13 mouse cellular contexts compared by ENCODE assay signal in the genomic region with DNA sequence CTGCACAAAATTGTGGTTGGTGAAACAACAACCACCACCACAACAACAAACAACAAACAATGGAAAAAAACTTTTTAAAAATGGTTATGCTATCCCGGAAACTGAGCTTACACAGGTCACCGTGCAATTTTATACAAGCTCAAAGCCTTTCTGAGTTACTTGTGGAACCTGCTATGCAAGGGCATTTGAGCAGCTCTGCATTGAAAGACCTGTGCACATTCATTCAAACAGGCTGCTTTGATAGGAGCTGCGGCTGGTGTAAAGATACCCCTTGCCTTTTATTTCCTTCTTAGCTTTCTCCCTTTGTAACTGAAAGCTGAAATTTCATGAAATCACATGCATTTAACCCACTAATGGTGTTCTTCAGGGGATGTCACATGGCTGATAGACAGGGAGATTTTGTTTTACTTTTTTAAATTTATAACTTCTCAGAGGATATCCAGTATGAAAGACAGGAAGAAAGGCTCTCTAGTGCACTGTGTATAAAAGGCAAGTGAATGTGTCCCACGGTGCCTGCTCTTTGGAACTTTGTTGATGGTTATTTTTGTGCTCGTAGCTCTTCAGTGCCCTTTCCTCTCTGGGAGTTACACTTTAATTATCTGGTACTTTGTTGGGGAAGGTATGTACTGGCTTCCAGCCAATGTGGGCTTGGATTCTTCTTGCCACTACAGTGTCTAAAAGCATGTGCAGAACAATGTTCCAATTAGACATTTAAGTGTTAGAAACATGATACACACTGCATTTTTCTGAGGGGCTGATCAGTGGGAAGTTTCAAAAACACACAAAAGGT.
A peak's percentile ranks its signal among the peaks of the same experiment; 100 is the strongest.
DNase-seq lines count a peak whose midpoint lies in the region; ATAC-seq and TF ChIP-seq lines count a peak whose summit lies in the region.
"Had no signal": no experiment of that assay in that cellular context is flagged by ENCODE, and none has a peak within 500 bp of the region (broad histone marks: within the 10 kb centered on the region; RNA-seq: fewer than 3 reads in every experiment).

No protein-coding gene starts in this region.

- intact Hi-C loops in heart, postnatal 14 days (cut with DNase I): no loop called here

- H3K4me1 ChIP-seq in liver, embryonic 14.5 days (replicated peaks; ENCODE audit: control insufficient read depth in 2 of 2, insufficient read depth in 2 of 2, low read length in 1 of 2): no peaks in the 10 kb centered on the region; a peak in 1 of 4 replicates

- no peaks in the 10 kb centered on the region for H3K27me3 ChIP-seq in liver, embryonic 14.5 days (ENCODE audit: control insufficient read depth, insufficient read depth, low read length)
- H3K27me3 ChIP-seq: CH12.LX; limb, embryonic 12.5 days had no signal

- no peak overlapping the region for H3K9ac ChIP-seq in liver, embryonic 14.5 days (replicated peaks)
- H3K9ac ChIP-seq: hindbrain, embryonic 14.5 days; limb, embryonic 12.5 days had no signal

- no peaks in the 10 kb centered on the region for H3K9me3 ChIP-seq in liver, embryonic 14.5 days (ENCODE audit: control insufficient read depth, low read length)
- H3K9me3 ChIP-seq: limb, embryonic 12.5 days had no signal

- no peak for TF ChIP-seq CTCF in liver, embryonic 14.5 days (IDR thresholded peaks at IDR 0.05; ENCODE audit: low read depth)

- 40% methylated on average over 5 of the region's 5 CpGs for WGBS in liver, embryonic 14.5 days (ENCODE audit: insufficient replicate concordance)

- peak in 2 of 3 experiments; percentile 1 to 4 for DNase-seq in liver, embryonic 14.5 days (ENCODE audit: low read depth in 3 of 3, low spot score in 3 of 3)
- DNase-seq in liver: no peak
- DNase-seq in heart, adult 18-20 months: peak; percentile 33 to 65
- DNase-seq in heart, postnatal 14 days: peak; percentile 8 to 33
- DNase-seq in kidney, postnatal 25 days: peak; percentile 65 to 70
- no peak for DNase-seq in right cerebral cortex, postnatal 36 days (ENCODE audit: low spot score in 2 of 2)
- no peak for DNase-seq in right cerebral cortex, postnatal 4 days
- DNase-seq: cerebellum, adult 9-11 months; layer of hippocampus, adult 9-11 months had no signal

- H3K36me3 ChIP-seq in liver, embryonic 14.5 days (replicated peaks; ENCODE audit: control insufficient read depth, insufficient read depth, low read depth): no peaks in the 10 kb centered on the region
- H3K36me3 ChIP-seq: limb, embryonic 12.5 days had no signal

- TF ChIP-seq EP300 in liver, embryonic 14.5 days (IDR thresholded peaks at IDR 0.05; ENCODE audit: low read depth): no peak

- no peak for ATAC-seq in liver, embryonic 14.5 days (ENCODE audit: insufficient read depth)

- no peak overlapping the region for H3K4me3 ChIP-seq in liver, embryonic 14.5 days (ENCODE audit: insufficient read depth in 1 of 2, low read depth in 2 of 2, low read length in 2 of 2)
- H3K4me3 ChIP-seq: limb, embryonic 12.5 days had no signal

- no peak overlapping the region for H3K27ac ChIP-seq in liver, embryonic 14.5 days
- H3K27ac ChIP-seq: hindbrain, embryonic 14.5 days; limb, embryonic 12.5 days; macrophage had no signal

- no peak overlapping the region for H3K4me2 ChIP-seq in liver, embryonic 14.5 days (ENCODE audit: low read depth)
- H3K4me2 ChIP-seq: hindbrain, embryonic 14.5 days; limb, embryonic 12.5 days had no signal

Comparison
In these comparisons a context has a peak if more than half of its experiments do, and no peak if none do; other contexts are left out.
1. DNase-seq: peak in liver, embryonic 14.5 days (2 of 3), heart, adult 18-20 months (2 of 2), heart, postnatal 14 days (2 of 2) and kidney, postnatal 25 days (2 of 2); none in liver (single experiment), right cerebral cortex, postnatal 36 days (0 of 2) and right cerebral cortex, postnatal 4 days (single experiment).